Mouse (Mus musculus) embryonic stem cell, embryonic (primary cell): ENCODE results near the gene Gm5796.
"Not testable (repeated sequence)": the region's sequence is repeated elsewhere in the genome, so short reads cannot be mapped to it uniquely, and the experiment has no call there.

Experiments
- CTCF ChIA-PET, 4 experiments: fragments of 300-600 bp in 2 of 4; fragments of 350-600 bp in 2 of 4; sonication (Branson Sonifier 250); formaldehyde crosslinking; loops; one replicate each; lab custom pipeline; 2022; ENCODE audit warnings: inconsistent platforms in 2 of 4; lab: Charles Lee
- POLR2A ChIA-PET, 4 experiments: fragments of 300-600 bp in 2 of 4; fragments of 350-600 bp in 2 of 4; sonication (Branson Sonifier 250); formaldehyde crosslinking; loops; one replicate each; lab custom pipeline; 2022; ENCODE audit warnings: antibody characterized with exemption in 4 of 4, inconsistent platforms in 1 of 4; lab: Charles Lee

Gene Gm5796

GRCm38 (mm10) chr14:4023641-4024040, at the start of gene Gm5796:
Gene Gm5796, plus strand, starts transcription at chr14:4023941.
- POLR2A ChIA-PET, CTCF ChIA-PET: not testable (repeated sequence)

GRCm38 (mm10) chr14:3998094-3998493, 25.6 kb upstream of the Gm5796 start, which contains the start of gene Gm3099:
Gene Gm3099, plus strand, starts transcription at chr14:3998394.
- POLR2A ChIA-PET = not testable (repeated sequence)

GRCm38 (mm10) chr14:4083820-4084219, 60.1 kb downstream of the Gm5796 start, which contains the start of gene Gm3115:
Gene Gm3115, plus strand, starts transcription at chr14:4084120.
- CTCF ChIA-PET, POLR2A ChIA-PET: not testable (repeated sequence)

More at GRCm38 (mm10) chr14:3998094-3998493, 25.6 kb upstream of the Gm5796 start, which contains the start of gene Gm3099:
- CTCF ChIA-PET = not testable (repeated sequence)
